Mouse (Mus musculus): ENCODE results near the gene Eml5.

Gene Eml5

DNA sequence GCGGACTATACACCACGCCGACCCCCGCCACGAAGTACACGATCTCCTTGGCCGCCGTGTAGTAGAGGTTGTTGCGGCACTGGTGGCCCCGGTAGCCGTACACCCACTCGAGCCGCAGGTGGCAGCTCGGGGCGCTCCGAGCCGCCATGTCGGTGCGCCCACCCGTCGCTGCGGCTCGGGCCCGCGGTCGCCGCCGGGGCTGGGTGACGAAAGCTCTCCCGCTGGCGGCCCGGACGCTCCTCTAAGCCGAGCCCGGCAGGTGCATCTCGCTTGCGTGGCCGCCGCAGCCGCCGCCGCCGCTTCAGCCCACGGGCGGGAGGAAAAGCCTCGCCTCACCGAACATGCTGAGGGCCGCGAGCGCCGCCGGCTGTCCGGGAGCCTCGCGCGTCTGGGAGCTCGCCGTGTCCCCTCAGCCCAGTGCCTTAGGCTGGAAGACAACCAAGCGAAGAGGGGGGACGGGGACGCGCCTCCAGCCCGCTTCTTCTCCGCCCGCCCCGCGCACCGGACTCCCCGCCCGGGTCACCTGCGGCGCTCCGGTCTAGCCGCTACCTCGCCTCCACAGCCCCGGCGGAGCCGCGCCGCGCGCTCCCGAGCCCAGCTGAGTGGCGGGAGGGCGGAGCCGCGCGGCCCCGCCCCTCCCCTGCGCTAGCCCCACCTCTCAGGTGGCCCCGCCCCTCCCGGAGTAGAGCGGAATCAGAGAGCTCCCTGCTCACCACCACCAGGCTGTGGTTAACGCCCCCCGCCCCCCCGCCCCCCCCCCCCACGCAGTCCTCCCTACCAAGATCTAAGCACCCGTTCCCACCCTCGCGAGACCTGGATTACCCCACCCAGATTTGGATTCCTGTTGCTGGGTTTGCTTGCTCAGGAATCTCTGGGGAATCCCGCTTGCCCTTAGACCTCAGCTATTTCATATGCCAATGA is at the start of gene Eml5:
Gene Eml5, minus strand, starts transcription at position 604 of the 921 bp plus-strand sequence.
- DNase-seq (ENCODE audit: low read depth, low spot score) = peak; percentile 57

DNA sequence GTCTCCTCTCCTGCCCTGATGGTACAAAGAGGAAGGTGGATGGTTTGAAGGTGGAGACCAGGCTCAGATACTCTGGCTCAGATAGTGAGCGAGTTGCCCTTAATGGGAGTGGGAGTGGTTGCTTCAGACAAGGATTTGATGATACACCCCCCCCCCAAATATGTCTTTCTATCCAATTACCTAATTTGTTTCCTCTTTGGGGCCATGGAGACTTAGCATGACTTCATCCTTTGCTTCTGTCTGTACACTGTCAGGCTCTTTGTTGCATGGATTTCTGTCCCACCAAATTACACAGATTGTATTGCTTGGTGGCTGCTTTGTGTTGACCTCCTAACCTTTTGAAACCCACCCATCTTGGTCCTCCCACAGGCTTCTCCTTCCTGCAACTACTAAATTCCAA is 31.6 kb upstream of the Eml5 start:
- DNase-seq (ENCODE audit: low read depth, low spot score) = no peak

DNA sequence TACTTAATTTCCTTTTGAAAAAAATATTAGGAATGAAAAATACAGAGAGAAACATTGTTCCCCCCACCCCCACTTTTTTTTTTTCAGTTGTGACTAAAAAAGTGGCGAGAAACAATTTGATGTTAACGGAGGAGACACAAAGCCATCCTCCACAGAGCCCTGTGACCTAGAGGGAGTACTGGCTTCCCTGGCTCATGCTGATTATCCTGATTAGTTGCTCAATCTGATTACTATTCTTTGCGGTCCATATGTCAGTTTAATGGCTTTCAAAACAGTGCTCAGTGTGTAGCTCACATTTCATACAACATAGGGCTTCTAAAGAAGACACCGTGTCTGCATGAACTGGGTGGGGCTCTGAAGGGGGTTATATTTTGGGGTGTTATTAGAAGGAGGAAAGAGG is 31.2 kb upstream of the Eml5 start:
- DNase-seq (ENCODE audit: low read depth, low spot score) = no peak

DNA sequence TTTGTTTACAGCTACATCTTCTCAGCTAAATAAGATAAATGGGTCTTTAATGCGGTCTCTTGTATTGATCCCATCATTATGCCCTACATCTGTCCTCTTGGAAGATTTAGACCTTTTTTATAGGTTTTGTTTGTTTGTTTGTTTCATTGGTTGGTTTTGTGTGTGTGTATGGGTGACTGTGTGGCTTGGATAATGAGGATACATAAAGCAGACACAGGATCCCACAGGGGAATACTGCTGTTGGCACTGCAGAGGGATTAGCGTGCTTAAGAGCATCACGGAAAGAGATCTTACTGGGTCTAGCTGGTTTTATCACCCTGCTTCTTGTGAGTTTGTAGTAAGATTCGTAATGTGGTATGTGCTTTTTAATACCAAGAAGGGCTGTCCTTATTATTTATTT is 29.9 kb upstream of the Eml5 start:
- DNase-seq (ENCODE audit: low read depth, low spot score) = no peak

DNA sequence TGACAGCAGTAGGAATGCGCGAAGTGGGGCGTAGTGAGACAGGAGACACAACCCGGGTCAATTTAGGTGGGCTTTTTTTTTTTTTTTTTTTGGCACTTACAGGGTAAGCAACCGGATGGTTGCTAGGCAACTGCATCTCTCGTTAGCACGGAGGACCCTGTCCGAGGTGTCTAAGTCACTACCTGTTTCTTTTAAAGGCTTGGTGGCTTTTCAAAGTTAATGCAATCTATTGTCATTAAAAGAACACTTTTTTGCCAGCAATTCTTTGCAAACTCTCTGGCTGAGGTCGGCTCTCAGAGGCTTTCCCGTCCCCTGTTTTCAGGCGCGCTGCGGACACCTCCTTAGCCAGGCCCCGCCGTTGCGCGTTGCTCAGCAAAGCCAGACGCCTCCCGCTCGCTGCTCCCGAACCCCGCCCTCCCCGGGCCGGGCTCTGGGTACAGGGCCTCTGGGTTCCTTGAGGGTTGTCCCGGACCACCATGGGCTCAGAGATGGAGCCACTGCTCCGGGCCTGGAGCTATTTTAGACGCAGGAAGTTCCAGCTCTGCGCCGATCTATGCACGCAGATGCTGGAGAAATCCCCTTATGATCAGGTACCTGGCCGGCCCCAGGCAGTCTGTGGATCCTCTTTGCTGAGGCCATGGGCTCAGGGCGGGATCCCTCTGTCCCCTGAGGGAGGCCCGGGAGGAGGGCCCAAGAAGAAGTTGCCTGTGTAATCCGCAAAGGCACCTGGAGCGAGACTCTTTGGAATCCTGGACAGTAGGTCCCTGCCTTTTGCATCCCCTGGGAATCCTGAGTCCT is 19.1 kb upstream of the Eml5 start, which contains the start of gene Ttc8:
Gene Ttc8, plus strand, starts transcription at position 381 of the 798 bp plus-strand sequence.
- peak; percentile 78 for DNase-seq (ENCODE audit: low read depth, low spot score)

DNA sequence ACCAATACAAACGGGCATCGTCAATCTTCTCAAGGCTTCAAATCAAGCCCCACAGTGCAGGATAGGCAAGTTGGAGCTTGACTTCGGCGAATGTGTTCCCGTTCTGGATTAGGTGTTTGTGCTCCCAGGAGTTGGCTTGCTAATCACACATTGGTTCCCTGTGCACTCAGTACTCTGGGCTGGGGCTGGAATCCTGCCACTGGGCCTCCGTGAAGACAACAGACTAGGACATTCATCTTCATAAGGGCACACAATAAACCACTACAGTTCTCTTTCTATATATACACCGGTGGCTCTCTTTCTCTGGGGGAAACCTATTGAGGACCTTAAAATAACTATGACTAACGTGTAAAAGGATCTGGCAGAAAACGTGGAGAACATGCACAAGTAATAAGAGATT is 8.8 kb upstream of the Eml5 start:
- DNase-seq (ENCODE audit: low read depth, low spot score) = no peak

DNA sequence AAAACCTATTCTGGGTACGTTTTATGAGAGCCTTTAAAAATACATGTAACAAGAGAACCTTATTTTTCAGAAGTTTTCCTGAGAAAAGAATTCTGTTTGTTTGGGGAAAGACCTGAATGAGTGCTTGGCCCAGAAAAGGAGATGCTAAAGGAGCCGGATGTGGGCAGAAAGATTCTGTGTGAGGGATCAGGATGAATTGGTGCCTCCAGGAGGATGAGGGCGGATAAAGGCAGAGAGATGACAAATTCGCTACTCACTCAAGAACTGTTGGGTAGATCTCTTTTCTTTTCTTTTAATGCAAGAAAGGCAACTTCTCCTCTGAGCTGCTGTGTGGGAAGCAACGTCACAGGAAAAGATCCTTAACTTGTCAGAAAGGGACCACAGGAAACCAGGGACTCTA is 4.2 kb upstream of the Eml5 start:
- no peak for DNase-seq (ENCODE audit: low read depth, low spot score)

DNA sequence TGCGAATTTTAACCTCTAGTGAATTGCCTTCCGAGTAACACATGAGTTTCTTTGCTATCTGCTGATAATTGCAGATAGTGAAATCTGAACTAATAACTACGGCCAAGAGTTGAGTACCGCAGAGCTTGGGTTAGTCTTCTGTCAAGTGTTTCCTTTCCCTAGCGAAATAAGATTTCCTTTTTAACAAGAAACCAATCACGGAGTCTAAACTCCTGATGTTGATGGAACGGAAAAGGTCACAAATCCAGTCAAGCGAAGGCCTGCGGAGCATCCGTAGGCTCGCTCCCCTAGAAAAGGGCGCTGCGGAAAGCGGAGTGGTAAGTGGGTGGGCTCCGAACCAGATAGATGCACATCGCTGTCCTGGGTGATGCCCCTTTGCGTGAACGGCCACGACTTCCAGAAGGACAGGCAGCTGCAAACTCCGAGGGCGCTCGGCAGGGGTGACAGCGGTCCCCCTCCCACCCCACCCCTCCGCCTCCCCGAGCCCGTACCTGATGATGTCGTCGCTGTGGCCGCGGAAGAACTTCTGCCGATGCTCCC is 873 bp downstream of the Eml5 start:
- no peak for DNase-seq (ENCODE audit: low read depth, low spot score)

DNA sequence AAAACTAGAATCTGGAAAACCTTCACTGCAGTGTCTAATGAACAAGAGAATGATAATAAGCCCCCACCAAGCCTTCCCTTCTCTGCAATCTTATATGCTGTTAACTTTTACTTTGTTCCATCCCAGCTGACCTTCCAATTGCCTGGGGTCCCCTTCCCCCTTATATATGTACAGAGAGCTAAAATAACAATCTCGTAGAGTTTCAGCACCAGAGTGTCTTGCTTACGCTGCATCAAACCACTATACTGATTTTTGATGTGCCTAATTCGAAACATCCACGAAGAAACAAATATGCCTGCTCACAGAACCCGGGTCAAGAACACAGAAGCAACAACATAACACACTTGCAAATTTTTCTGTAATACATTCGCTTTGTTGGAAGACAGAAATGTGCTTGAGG is 1.6 kb downstream of the Eml5 start:
- no peak for DNase-seq (ENCODE audit: low read depth, low spot score)

DNA sequence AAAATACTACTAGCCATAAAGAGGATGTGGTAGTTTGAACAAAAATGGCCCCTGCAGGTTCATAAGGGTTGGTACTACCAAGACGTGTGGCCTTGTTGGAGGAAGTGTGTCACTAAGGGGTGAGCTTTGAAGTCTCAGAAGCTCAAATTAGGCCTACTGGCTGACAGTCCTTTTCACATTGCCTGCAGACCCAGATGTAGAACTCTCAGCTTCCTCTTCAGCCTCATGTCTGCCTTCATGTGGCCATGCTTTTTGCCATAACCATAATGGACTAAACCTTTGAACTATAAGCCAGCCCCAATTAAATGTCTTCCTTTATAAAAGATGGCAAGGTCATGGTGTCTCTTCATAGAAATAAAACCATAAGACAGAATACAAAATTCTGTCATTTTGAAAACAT is 4.5 kb downstream of the Eml5 start:
- DNase-seq (ENCODE audit: low read depth, low spot score) = no peak

DNA sequence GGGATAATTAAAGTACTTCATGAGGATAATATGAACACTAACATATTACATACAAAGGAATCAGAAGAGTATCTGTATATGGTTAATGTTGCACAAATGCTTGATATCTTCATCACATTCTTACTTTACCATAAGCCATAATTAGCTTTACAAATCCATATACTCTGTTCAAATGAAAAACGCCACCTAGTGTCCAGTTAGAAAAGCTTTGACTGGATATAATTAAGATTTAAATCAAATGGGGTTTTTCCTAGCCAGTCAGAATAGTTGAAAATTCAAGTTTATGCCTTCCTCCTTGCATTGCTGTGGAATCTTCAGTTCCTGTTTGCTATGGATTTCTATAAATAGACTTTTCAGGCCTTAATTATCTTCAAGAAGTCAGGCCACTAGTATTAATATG is 16.8 kb downstream of the Eml5 start:
- DNase-seq (ENCODE audit: low read depth, low spot score) = no peak

DNA sequence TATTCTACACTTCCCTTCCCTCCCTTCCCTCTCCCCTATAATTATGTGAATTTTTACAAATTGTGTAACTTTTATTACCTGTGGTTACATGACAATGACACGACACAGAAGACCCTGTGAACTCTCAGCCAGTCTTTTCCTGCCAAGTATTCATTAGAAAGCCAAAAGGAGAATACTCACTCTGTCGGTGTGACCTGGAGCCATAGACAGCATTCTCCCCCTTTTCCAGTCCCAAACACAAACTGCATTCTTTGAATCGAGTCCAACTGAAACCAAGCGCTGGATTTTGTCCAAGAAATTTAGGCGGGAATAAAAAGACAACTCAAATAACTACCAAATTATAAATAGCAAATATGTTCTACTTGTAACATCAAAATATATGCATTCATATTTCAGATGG is 19.5 kb downstream of the Eml5 start:
- no peak for DNase-seq (ENCODE audit: low read depth, low spot score)

DNA sequence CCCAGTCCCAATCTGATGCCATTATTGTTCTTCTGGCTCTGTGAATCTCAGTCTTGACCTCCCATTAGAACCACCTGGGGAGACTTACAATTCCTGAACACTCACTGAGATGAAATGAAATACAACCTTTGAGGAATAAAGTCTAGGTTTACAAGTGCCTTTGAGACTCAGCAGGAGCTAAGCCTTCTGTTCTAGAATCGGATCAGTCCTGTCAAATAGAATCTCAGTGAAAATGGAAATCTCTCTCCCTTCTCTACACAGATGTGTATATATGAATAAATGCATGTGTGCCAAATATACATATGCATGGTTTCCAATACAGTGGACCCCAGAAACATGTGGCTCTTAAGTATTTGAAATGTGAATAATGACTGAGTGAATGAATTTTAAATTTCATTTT is 22.6 kb downstream of the Eml5 start:
- DNase-seq (ENCODE audit: low read depth, low spot score) = no peak

DNA sequence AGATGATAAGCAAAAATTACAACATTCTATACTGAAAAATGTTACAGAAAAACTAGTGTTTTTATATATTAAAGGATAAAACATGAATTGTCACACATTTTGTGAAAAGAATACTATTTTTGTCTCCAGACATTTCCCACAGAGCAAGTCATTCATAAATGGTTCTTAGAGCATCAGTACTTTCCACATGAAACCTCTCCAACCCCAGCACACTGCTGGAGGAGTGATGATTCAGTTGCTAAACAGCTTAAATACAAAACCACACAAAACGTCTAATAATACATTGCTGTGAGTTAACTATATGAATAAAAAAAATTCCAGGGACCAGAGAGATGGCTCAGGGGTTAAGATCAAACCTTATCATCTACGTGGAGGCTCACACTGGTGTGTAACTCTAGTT is 26.1 kb downstream of the Eml5 start:
- DNase-seq (ENCODE audit: low read depth, low spot score) = no peak

DNA sequence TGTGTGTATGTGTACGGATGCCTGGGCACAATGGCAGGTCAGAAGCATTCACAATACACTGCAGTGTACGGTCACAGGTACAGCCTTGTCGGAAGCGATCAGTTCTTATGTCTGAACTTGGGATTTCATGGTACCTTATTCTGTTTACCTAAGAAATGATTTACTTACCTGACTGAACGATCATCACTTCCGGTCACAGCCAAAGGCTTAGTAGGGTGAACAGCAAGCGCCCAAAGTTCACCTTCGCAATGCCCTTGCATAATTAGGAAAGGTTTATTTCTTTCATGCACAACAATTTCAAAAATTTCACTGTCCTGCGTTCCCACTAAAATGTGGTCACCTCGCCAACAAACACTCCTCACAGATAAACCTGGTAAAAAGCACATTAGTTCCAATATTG is 28.4 kb downstream of the Eml5 start:
- no peak for DNase-seq (ENCODE audit: low read depth, low spot score)

DNA sequence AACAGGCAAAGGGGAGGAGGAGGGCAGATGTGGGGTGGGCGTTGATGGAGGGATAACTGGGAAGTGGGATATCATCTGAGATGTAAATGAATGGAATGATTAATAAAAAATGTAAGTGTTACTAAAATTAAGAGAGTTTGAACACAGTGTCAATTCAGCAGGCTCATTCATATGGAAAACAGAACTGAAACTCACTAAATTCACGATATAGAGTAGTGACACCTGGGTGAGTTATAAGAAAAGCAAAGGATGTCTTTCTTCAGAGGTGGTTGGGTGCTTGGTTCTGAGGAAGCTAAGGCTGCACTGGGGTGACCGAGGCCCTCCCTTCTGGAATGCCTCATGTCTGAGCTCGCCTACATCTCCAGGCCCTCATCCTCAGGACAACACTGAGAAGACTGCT is 37.8 kb downstream of the Eml5 start:
- no peak for DNase-seq (ENCODE audit: low read depth, low spot score)

DNA sequence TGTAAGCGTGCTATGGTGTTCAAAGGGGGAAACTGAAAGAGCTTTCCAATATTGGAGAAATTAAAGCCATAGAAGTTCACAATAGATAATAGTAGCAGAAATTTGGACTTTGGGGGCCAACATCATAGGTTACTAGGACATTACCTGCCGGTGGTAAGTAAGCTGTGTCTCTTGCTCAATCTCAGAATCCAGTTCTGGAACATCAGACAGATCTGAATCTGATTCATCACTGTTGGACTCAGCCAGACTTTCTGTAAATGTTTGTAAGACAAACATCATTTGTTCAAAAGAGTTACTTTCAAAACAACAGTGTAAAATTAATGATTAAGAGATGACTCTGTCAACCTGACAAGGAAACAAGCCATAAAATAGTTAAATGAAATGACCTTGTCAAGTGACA is 41.0 kb downstream of the Eml5 start:
- no peak for DNase-seq (ENCODE audit: low read depth, low spot score)

DNA sequence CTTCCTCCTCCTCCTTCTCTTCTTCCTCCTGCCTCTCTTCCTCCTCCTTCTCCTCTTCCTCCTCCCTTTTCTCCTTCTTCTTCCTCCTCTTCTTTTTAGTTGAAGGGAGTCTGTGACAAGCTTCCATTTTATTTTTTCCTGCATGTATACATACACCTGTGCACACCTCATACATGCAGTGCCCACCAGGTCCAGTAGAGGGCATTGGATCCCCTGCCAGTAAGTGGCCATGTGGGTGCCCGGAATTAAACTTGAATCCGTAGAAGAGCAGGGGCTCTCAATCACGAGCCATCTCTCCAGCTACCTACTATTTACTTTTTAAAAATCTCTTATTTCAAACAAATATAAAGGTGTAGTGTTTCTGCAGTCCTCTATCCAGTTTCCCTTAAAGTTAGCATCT is 50.5 kb downstream of the Eml5 start:
- peak; percentile 11 for DNase-seq (ENCODE audit: low read depth, low spot score)

DNA sequence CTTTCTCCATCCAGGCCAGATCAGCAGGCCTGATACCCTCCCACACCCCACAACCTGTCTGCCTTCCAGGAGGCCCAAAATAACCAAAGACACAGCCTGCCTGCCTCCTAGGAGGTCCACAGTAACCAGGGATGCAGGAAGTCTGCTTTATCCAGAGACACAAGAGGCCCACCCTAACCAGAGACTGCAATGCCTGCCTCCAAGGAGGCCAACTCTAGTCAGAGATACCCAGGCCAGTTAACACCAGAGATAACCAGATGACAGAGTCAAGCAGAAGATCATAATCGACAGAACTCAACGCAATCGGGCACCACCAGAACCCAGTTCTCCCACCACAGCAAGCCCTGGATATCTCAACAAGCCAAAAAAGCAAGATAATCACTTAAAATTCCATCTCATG is 56.5 kb downstream of the Eml5 start:
- DNase-seq (ENCODE audit: low read depth, low spot score) = no peak

DNA sequence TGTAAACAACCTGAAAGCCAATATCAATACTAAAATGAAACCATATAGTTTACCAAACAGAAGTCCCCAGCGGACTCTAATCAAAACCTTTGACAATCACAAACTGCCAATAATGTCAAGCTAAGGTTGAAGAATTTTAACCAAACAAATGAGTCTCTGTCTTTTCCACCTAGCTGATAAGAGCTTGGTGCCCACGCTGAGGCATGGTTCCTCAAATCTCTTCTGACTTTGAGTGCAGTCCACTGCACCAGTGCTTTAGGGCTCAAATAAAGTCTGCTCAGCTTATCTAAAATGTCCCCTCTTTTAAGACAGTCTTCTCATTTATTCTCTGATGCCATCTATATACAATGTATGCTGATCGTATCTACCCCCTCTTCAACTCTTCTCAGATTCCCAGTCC is 61.1 kb downstream of the Eml5 start:
- no peak for DNase-seq (ENCODE audit: low read depth, low spot score)

DNA sequence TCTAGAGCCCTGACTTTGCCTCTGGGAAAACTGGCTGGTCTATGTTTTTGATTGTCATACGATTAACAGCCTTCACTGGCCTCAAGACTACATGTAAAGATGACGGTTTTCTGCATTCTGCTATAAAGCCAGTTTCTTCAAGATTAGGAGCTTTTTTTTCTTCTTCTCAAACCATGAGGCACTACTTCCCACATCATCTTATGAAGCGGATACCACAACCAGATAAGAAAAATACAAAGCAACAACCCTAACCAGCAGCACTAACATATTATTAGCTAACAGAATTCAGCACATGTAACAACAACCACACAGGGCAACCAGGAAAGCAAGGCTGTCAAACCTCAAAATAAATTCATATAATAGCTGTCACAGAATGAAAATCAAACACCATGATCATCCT is 63.3 kb downstream of the Eml5 start:
- no peak for DNase-seq (ENCODE audit: low read depth, low spot score)

DNA sequence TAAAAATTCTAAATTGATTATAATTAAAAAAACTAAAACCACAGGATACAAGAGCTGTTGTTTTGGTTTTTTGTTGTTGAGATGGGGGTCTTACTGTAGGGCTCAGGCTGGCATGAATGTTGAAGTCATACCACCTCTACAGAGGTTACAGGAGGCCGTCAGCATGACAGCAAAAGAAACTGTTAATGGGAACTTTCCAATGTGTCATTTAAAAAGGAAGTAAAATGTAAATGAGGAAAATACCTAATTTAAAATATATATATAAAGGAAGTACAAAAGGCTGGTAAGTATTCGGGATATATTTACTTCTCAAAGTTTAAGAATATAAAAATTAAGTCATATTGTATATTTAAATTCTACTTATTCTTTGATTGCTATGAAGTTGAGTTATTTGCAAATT is 65.8 kb downstream of the Eml5 start:
- DNase-seq (ENCODE audit: low read depth, low spot score) = no peak

DNA sequence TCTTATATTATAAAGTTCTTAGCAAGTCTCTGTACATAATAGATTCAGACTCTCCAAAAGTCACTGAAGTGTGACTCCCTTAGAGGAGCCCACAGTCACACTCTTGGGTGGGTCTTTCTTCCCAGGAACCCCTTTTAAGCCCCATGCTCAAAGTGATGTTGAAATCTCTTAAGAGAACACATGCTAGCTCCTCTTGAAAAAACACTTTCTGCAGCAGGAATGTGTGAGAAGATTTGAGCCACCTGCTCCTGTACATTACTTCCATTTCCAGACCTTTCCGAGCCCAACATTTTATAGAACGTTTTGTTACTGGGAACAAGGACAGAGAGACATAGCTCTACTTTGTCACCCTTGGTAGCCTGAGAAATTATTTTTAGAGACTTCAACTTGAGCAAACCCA is 66.4 kb downstream of the Eml5 start:
- DNase-seq (ENCODE audit: low read depth, low spot score) = no peak

All from embryo, embryonic 11.5 days (tissue).